Mouse (Mus musculus): ENCODE results near the gene Jarid2. TPM values are rescaled to one million over a fixed set of nuclear protein-coding genes. Genes with fewer than 3 reads are reported as not detected.

Jarid2 gene
- polyA plus RNA-seq, 1 experiment: 10.5 TPM

GRCm38 (mm10) chr13:44896211-44896610 lies 166.9 kb downstream of the Jarid2 start:
- Histone ChIP-seq H3K27ac (ENCODE audit: insufficient read depth, low read depth, low read length) (no peak overlapping the region), H3K4me3 (ENCODE audit: insufficient read depth, low read depth, low read length) (no peak overlapping the region), H3K36me3 (ENCODE audit: control insufficient read depth, insufficient read depth, low read length) (no peaks in the 10 kb centered on the region; the same call in none of the 2 replicates), H3K4me1 (ENCODE audit: control insufficient read depth, insufficient read depth, low read length) (no peaks in the 10 kb centered on the region), H3K27me3 (replicated peaks; ENCODE audit: control insufficient read depth, insufficient read depth, low read length) (no peaks in the 10 kb centered on the region)
- TF ChIP-seq CTCF (conservative IDR thresholded peaks at IDR 0.05; ENCODE audit: insufficient read depth, insufficient read length, low read depth, low read length): no peak
- no peak for TF ChIP-seq POLR2A (IDR thresholded peaks at IDR 0.05; ENCODE audit: low read depth, low read length)
- WGBS: 90% methylated on average over 12 of the region's 12 CpGs
- no peak for DNase-seq

- Histone ChIP-seq H3K36me3 (ENCODE audit: control insufficient read depth, insufficient read depth, low read length) (peaks cover 3% of the 10 kb centered on the region), H3K4me1 (ENCODE audit: control insufficient read depth, insufficient read depth, low read length) (peaks cover 16% of the 10 kb centered on the region; the same call in 1 of the 2 replicates), H3K27ac (ENCODE audit: insufficient read depth, low read depth, low read length) (no peak overlapping the region), H3K4me3 (ENCODE audit: insufficient read depth, low read depth, low read length) (no peak overlapping the region), H3K27me3 (replicated peaks; ENCODE audit: control insufficient read depth, insufficient read depth, low read length) (no peaks in the 10 kb centered on the region)
- TF ChIP-seq CTCF (conservative IDR thresholded peaks at IDR 0.05; ENCODE audit: insufficient read depth, insufficient read length, low read depth, low read length) (no peak), POLR2A (IDR thresholded peaks at IDR 0.05; ENCODE audit: low read depth, low read length) (no peak)
- no peak for DNase-seq
- 84% methylated on average over 6 of the region's 6 CpGs for WGBS
Observed at GRCm38 (mm10) chr13:44902299-44902698, 173.0 kb downstream of the Jarid2 start.

GRCm38 (mm10) chr13:44903416-44903815 lies 174.1 kb downstream of the Jarid2 start:
- no peak for DNase-seq
- Histone ChIP-seq H3K4me3 (ENCODE audit: insufficient read depth, low read depth, low read length) (no peak overlapping the region), H3K4me1 (ENCODE audit: control insufficient read depth, insufficient read depth, low read length) (peaks cover 26% of the 10 kb centered on the region), H3K27ac (ENCODE audit: insufficient read depth, low read depth, low read length) (no peak overlapping the region), H3K27me3 (replicated peaks; ENCODE audit: control insufficient read depth, insufficient read depth, low read length) (no peaks in the 10 kb centered on the region), H3K36me3 (ENCODE audit: control insufficient read depth, insufficient read depth, low read length) (peaks cover 3% of the 10 kb centered on the region; the same call in 1 of the 2 replicates)
- no peak for TF ChIP-seq POLR2A (IDR thresholded peaks at IDR 0.05; ENCODE audit: low read depth, low read length)
- TF ChIP-seq CTCF (conservative IDR thresholded peaks at IDR 0.05; ENCODE audit: insufficient read depth, insufficient read length, low read depth, low read length): no peak

GRCm38 (mm10) chr13:44904271-44904670 lies 175.0 kb downstream of the Jarid2 start:
- Histone ChIP-seq H3K27ac (ENCODE audit: insufficient read depth, low read depth, low read length) (no peak overlapping the region), H3K36me3 (ENCODE audit: control insufficient read depth, insufficient read depth, low read length) (0 out of 2 replicates have a peak, but pooled peaks cover 3% of the 10 kb centered on the region), H3K4me1 (ENCODE audit: control insufficient read depth, insufficient read depth, low read length) (peaks cover 30% of the 10 kb centered on the region), H3K27me3 (replicated peaks; ENCODE audit: control insufficient read depth, insufficient read depth, low read length) (no peaks in the 10 kb centered on the region), H3K4me3 (ENCODE audit: insufficient read depth, low read depth, low read length) (no peak overlapping the region)
- TF ChIP-seq POLR2A (IDR thresholded peaks at IDR 0.05; ENCODE audit: low read depth, low read length) (no peak), CTCF (conservative IDR thresholded peaks at IDR 0.05; ENCODE audit: insufficient read depth, insufficient read length, low read depth, low read length) (no peak)
- no peak for DNase-seq
- WGBS: 38% methylated on average over 1 of the region's 1 CpGs

- Histone ChIP-seq H3K27ac (ENCODE audit: insufficient read depth, low read depth, low read length) (peak overlapping the region; percentile 79), H3K4me1 (ENCODE audit: control insufficient read depth, insufficient read depth, low read length) (peaks cover 30% of the 10 kb centered on the region), H3K36me3 (ENCODE audit: control insufficient read depth, insufficient read depth, low read length) (peaks cover 5% of the 10 kb centered on the region; the same call in 1 of the 2 replicates), H3K4me3 (ENCODE audit: insufficient read depth, low read depth, low read length) (0 out of 2 replicates have a peak overlapping the region, but pooled peaks have one; percentile 14), H3K27me3 (replicated peaks; ENCODE audit: control insufficient read depth, insufficient read depth, low read length) (no peaks in the 10 kb centered on the region)
- DNase-seq: peak; percentile 82
- WGBS: 59% methylated on average over 11 of the region's 11 CpGs
- TF ChIP-seq CTCF (conservative IDR thresholded peaks at IDR 0.05; ENCODE audit: insufficient read depth, insufficient read length, low read depth, low read length) (no peak), POLR2A (IDR thresholded peaks at IDR 0.05; ENCODE audit: low read depth, low read length) (no peak)
Observed at GRCm38 (mm10) chr13:44906141-44906540, 176.9 kb downstream of the Jarid2 start.

GRCm38 (mm10) chr13:44907702-44908101 lies 178.4 kb downstream of the Jarid2 start:
- H3K4me1 ChIP-seq (ENCODE audit: control insufficient read depth, insufficient read depth, low read length): peaks cover 32% of the 10 kb centered on the region
- H3K4me3 ChIP-seq (ENCODE audit: insufficient read depth, low read depth, low read length): no peak overlapping the region
- peaks cover 5% of the 10 kb centered on the region; the same call in 1 of the 2 replicates for H3K36me3 ChIP-seq (ENCODE audit: control insufficient read depth, insufficient read depth, low read length)
- H3K27ac ChIP-seq (ENCODE audit: insufficient read depth, low read depth, low read length): 0 out of 2 replicates have a peak overlapping the region, but pooled peaks have one; percentile 2
- no peak for TF ChIP-seq CTCF (conservative IDR thresholded peaks at IDR 0.05; ENCODE audit: insufficient read depth, insufficient read length, low read depth, low read length)
- TF ChIP-seq POLR2A (IDR thresholded peaks at IDR 0.05; ENCODE audit: low read depth, low read length): no peak
- WGBS: 3% methylated on average over 6 of the region's 6 CpGs
- no peaks in the 10 kb centered on the region for H3K27me3 ChIP-seq (replicated peaks; ENCODE audit: control insufficient read depth, insufficient read depth, low read length)
- DNase-seq: peak; percentile 92

GRCm38 (mm10) chr13:44908790-44909189 lies 179.5 kb downstream of the Jarid2 start:
- Histone ChIP-seq H3K27me3 (replicated peaks; ENCODE audit: control insufficient read depth, insufficient read depth, low read length) (no peaks in the 10 kb centered on the region), H3K36me3 (ENCODE audit: control insufficient read depth, insufficient read depth, low read length) (peaks cover 5% of the 10 kb centered on the region; the same call in 1 of the 2 replicates), H3K4me3 (ENCODE audit: insufficient read depth, low read depth, low read length) (no peak overlapping the region), H3K4me1 (ENCODE audit: control insufficient read depth, insufficient read depth, low read length) (peaks cover 32% of the 10 kb centered on the region), H3K27ac (ENCODE audit: insufficient read depth, low read depth, low read length) (no peak overlapping the region)
- TF ChIP-seq CTCF (conservative IDR thresholded peaks at IDR 0.05; ENCODE audit: insufficient read depth, insufficient read length, low read depth, low read length): no peak
- no peak for TF ChIP-seq POLR2A (IDR thresholded peaks at IDR 0.05; ENCODE audit: low read depth, low read length)
- no peak for DNase-seq
- WGBS: 56% methylated on average over 1 of the region's 1 CpGs
